Mouse (Mus musculus) hindbrain, embryonic 10.5 days (tissue): ENCODE data around the gene Speg. TPM values are rescaled to one million over a fixed set of nuclear protein-coding genes. Genes with fewer than 3 reads are reported as not detected.
A peak's percentile ranks its signal among the peaks of the same experiment; 100 is the strongest.

Experiments used
- DNase-seq: peaks from one replicate; pipeline ENCODE4 v3.0.0-alpha.2; 2017; ENCODE audit warnings: low spot score
- H3K27ac ChIP-seq: fragments of 300-500 bp; sonication (generic); 2 replicates; pipeline ENCODE4 v1.5.1; 2016; ENCODE audit warnings: mild to moderate bottlenecking, moderate library complexity
- H3K27me3 ChIP-seq: fragments of 300-500 bp; sonication (generic); 2 replicates; pipeline ENCODE4 v1.6.1; 2016; ENCODE audit warnings: mild to moderate bottlenecking; ENCODE audit not compliant: poor library complexity, insufficient read depth, severe bottlenecking
- H3K36me3 ChIP-seq: fragments of 300-500 bp; sonication (generic); 2 replicates; pipeline ENCODE4 v1.6.1; 2016; ENCODE audit warnings: mild to moderate bottlenecking, moderate library complexity
- H3K4me1 ChIP-seq: fragments of 300-500 bp; sonication (generic); replicated peaks from 2 replicates; pipeline ENCODE4 v1.6.1; 2016; ENCODE audit warnings: mild to moderate bottlenecking
- H3K4me3 ChIP-seq: fragments of 300-500 bp; sonication (generic); 2 replicates; pipeline ENCODE4 v1.5.1; 2016; ENCODE audit warnings: mild to moderate bottlenecking, moderate library complexity
- H3K9me3 ChIP-seq: fragments of 300-500 bp; sonication (generic); 2 replicates; pipeline ENCODE4 v1.6.1; 2016; ENCODE audit warnings: mild to moderate bottlenecking, moderate library complexity
- WGBS: fragments of 180-500 bp; shearing (Covaris S2); methylation state at CpG from one replicate; pipeline ENCODE4 v1.1.7; 2016; 5-methylcytosine and 5-hydroxymethylcytosine counted together
- polyA plus RNA-seq: library from polyadenylated mRNA; unstranded; fragments of >200 nt; fragmentation: Nextera tagmentation; extraction: Ambion mirVana; gene quantifications from 2 replicates; pipeline ENCODE4 v1.2.1, GENCODE M21; 2016

Gene Speg
- polyA plus RNA-seq, 1 experiment from 2014 or later = 20.2 TPM

- Histone ChIP-seq H3K4me3 (no peak overlapping the region), H3K4me1 (peaks cover 48% of the 10 kb centered on the region), H3K9me3 (no peaks in the 10 kb centered on the region), H3K27me3 (peaks cover 72% of the 10 kb centered on the region), H3K27ac (peak overlapping the region; percentile 45; the same call in 1 of the 2 replicates), H3K36me3 (no peaks in the 10 kb centered on the region)
- DNase-seq = no peak
- WGBS = 81% methylated on average over 5 of the region's 5 CpGs
Observed at GRCm38 (mm10) chr1:75463652-75464204, 88.6 kb downstream of the Speg start.

- Histone ChIP-seq H3K27me3 (peaks cover 56% of the 10 kb centered on the region), H3K4me1 (peaks cover 38% of the 10 kb centered on the region), H3K36me3 (peaks cover 6% of the 10 kb centered on the region), H3K9me3 (no peaks in the 10 kb centered on the region), H3K27ac (peak overlapping the region; percentile 8; the same call in 1 of the 2 replicates), H3K4me3 (no peak overlapping the region)
- peak; percentile 86 for DNase-seq
- WGBS = 8% methylated on average over 14 of the region's 14 CpGs
Observed at GRCm38 (mm10) chr1:75467215-75467927, 92.3 kb downstream of the Speg start.

- Histone ChIP-seq H3K27me3 (peaks cover 55% of the 10 kb centered on the region), H3K9me3 (no peaks in the 10 kb centered on the region), H3K4me1 (peaks cover 30% of the 10 kb centered on the region), H3K27ac (no peak overlapping the region), H3K4me3 (no peak overlapping the region), H3K36me3 (peaks cover 26% of the 10 kb centered on the region)
- WGBS = 78% methylated on average over 17 of the region's 17 CpGs
- no peak for DNase-seq
Observed at GRCm38 (mm10) chr1:75469287-75469825, 94.3 kb downstream of the Speg start.

GRCm38 (mm10) chr1:75476441-75476840 is 101.3 kb downstream of the Speg start:
- 97% methylated on average over 11 of the region's 11 CpGs for WGBS
- Histone ChIP-seq H3K27ac (no peak overlapping the region), H3K27me3 (peaks cover 48% of the 10 kb centered on the region), H3K4me3 (no peak overlapping the region), H3K4me1 (peaks cover 53% of the 10 kb centered on the region), H3K9me3 (no peaks in the 10 kb centered on the region), H3K36me3 (peaks cover 52% of the 10 kb centered on the region)
- no peak for DNase-seq

GRCm38 (mm10) chr1:75477264-75477965 is 102.3 kb downstream of the Speg start:
- 14% methylated on average over 35 of the region's 35 CpGs for WGBS
- Histone ChIP-seq H3K9me3 (no peaks in the 10 kb centered on the region), H3K4me3 (peak overlapping the region; percentile 88), H3K4me1 (peaks cover 54% of the 10 kb centered on the region), H3K27me3 (peaks cover 56% of the 10 kb centered on the region), H3K27ac (no peak overlapping the region; the same call in 1 of the 2 replicates), H3K36me3 (peaks cover 47% of the 10 kb centered on the region)
- peak; percentile 85 for DNase-seq

GRCm38 (mm10) chr1:75477966-75478290 is 102.8 kb downstream of the Speg start:
- H3K27ac ChIP-seq = no peak overlapping the region
- peaks cover 59% of the 10 kb centered on the region for H3K4me1 ChIP-seq
- H3K9me3 ChIP-seq = no peaks in the 10 kb centered on the region
- peak overlapping the region; percentile 88 for H3K4me3 ChIP-seq
- DNase-seq = no peak
- peaks cover 61% of the 10 kb centered on the region for H3K27me3 ChIP-seq
- H3K36me3 ChIP-seq = peaks cover 47% of the 10 kb centered on the region
- 57% methylated on average over 3 of the region's 3 CpGs for WGBS

GRCm38 (mm10) chr1:75478497-75478896 is 103.4 kb downstream of the Speg start:
- Histone ChIP-seq H3K9me3 (no peaks in the 10 kb centered on the region), H3K36me3 (peaks cover 47% of the 10 kb centered on the region), H3K4me3 (peak overlapping the region; percentile 88), H3K4me1 (peaks cover 58% of the 10 kb centered on the region), H3K27me3 (peaks cover 65% of the 10 kb centered on the region), H3K27ac (peak overlapping the region; percentile 89)
- WGBS = 1% methylated on average over 25 of the region's 25 CpGs
- no peak for DNase-seq

GRCm38 (mm10) chr1:75478916-75479634 is 104.0 kb downstream of the Speg start, which contains the start of the genes Chpf and Tmem198:
Gene Chpf, minus strand, starts transcription at chr1:75479307.
Gene Tmem198, plus strand, starts transcription at chr1:75479532.
- Histone ChIP-seq H3K27ac (peak within 1 kb of the TSS; percentile 89), H3K9me3 (no peaks in the 10 kb centered on the region), H3K27me3 (peaks cover 67% of the 10 kb centered on the region), H3K4me3 (peak within 1 kb of the TSS; percentile 88), H3K4me1 (peaks cover 52% of the 10 kb centered on the region), H3K36me3 (peaks cover 43% of the 10 kb centered on the region)
- DNase-seq = peak; percentile 99
- WGBS = under 1% methylated on average over 76 of the region's 76 CpGs

GRCm38 (mm10) chr1:75479635-75479989 is 104.5 kb downstream of the Speg start:
- DNase-seq = no peak
- WGBS = under 1% methylated on average over 24 of the region's 24 CpGs
- Histone ChIP-seq H3K27ac (peak overlapping the region; percentile 89), H3K4me1 (peaks cover 50% of the 10 kb centered on the region), H3K4me3 (peak overlapping the region; percentile 88), H3K27me3 (peaks cover 70% of the 10 kb centered on the region), H3K9me3 (no peaks in the 10 kb centered on the region), H3K36me3 (peaks cover 43% of the 10 kb centered on the region)

- peaks cover 46% of the 10 kb centered on the region for H3K4me1 ChIP-seq
- DNase-seq = no peak
- peaks cover 71% of the 10 kb centered on the region for H3K27me3 ChIP-seq
- peaks cover 43% of the 10 kb centered on the region for H3K36me3 ChIP-seq
- WGBS = 16% methylated on average over 13 of the region's 13 CpGs
- H3K4me3 ChIP-seq = peak overlapping the region; percentile 88
- no peaks in the 10 kb centered on the region for H3K9me3 ChIP-seq
- peak overlapping the region; percentile 89 for H3K27ac ChIP-seq
Observed at GRCm38 (mm10) chr1:75480036-75480435, 104.9 kb downstream of the Speg start.

GRCm38 (mm10) chr1:75480735-75481134 is 105.6 kb downstream of the Speg start:
- H3K36me3 ChIP-seq = peaks cover 43% of the 10 kb centered on the region
- no peaks in the 10 kb centered on the region for H3K9me3 ChIP-seq
- H3K27ac ChIP-seq = no peak overlapping the region
- DNase-seq = no peak
- 83% methylated on average over 7 of the region's 7 CpGs for WGBS
- peaks cover 71% of the 10 kb centered on the region for H3K27me3 ChIP-seq
- H3K4me3 ChIP-seq = peak overlapping the region; percentile 88; the same call in 1 of the 2 replicates
- H3K4me1 ChIP-seq = peaks cover 45% of the 10 kb centered on the region
